In genomic region chr6:92184178-92184577, GRCm38 (mm10) we compare ENCODE assay signal across 8 mouse cellular contexts. TPM values are rescaled to one million over a fixed set of nuclear protein-coding genes. Genes with fewer than 3 reads are reported as not detected.
DNase-seq lines count a peak whose midpoint lies in the region; ATAC-seq and TF ChIP-seq lines count a peak whose summit lies in the region.

No protein-coding gene starts in this region.

- peak; percentile 60 for ATAC-seq in heart, embryonic 12.5 days (ENCODE audit: insufficient number of reproducible peaks, low FRiP score)

- peak overlapping the region; percentile 86 for H3K4me3 ChIP-seq in heart, embryonic 12.5 days
- H3K4me3 ChIP-seq in ES-Bruce4 (ENCODE audit: low read depth, low read length) (peak overlapping the region; percentile 74), myocyte (peak overlapping the region; percentile 52)
- peak overlapping the region; percentile 86 for H3K4me3 ChIP-seq in erythroblast, embryonic 14.5 days (replicated peaks)

- peak overlapping the region; percentile 38 for H3ac ChIP-seq in myocyte (ENCODE audit: control insufficient read depth, insufficient read length)

- intact Hi-C loops in heart, postnatal 25 days (cut with DNase I): loop anchor here (5.0 kb wide), 1 partner anchor 92 kb away; the partner anchor contains the start of gene Nr2c2

- no peak for TF ChIP-seq EP300 in ES-Bruce4 (IDR thresholded peaks at IDR 0.05; ENCODE audit: insufficient read depth, low read depth, low read length)

- H3K27me3 ChIP-seq in heart, embryonic 12.5 days (replicated peaks): no peaks in the 10 kb centered on the region
- H3K27me3 ChIP-seq in ES-Bruce4 (ENCODE audit: control insufficient read depth, insufficient read depth, low read length, poor library complexity, severe bottlenecking) (no peaks in the 10 kb centered on the region), myocyte (ENCODE audit: control insufficient read depth, insufficient read depth, insufficient read length) (no peaks in the 10 kb centered on the region)
- H3K27me3 ChIP-seq in erythroblast, embryonic 14.5 days (ENCODE audit: control insufficient read depth): no peaks in the 10 kb centered on the region

- TF ChIP-seq CTCF in ES-Bruce4 (IDR thresholded peaks at IDR 0.05; ENCODE audit: low read depth, low read length): peak; percentile 1

- no peaks in the 10 kb centered on the region; the same call in 1 of the 2 replicates for H3K9me3 ChIP-seq in heart, embryonic 12.5 days (replicated peaks)
- no peaks in the 10 kb centered on the region for H3K9me3 ChIP-seq in ES-Bruce4 (replicated peaks; ENCODE audit: control insufficient read depth, insufficient read depth, low read length, poor library complexity, severe bottlenecking)
- H3K9me3 ChIP-seq in erythroblast, embryonic 14.5 days (ENCODE audit: control insufficient read depth, low read length): no peaks in the 10 kb centered on the region

- no peak for TF ChIP-seq POLR2A in ES-Bruce4 (IDR thresholded peaks at IDR 0.05; ENCODE audit: insufficient read depth, low read length)
- no peak for TF ChIP-seq POLR2A in myocyte (IDR thresholded peaks at IDR 0.05; ENCODE audit: insufficient read length, low read depth)

- peaks cover 14% of the 10 kb centered on the region for H3K79me2 ChIP-seq in myocyte (ENCODE audit: control insufficient read depth, insufficient read depth)

- H3K9ac ChIP-seq in heart, embryonic 12.5 days: peak overlapping the region; percentile 83; the same call in 1 of the 2 replicates
- peak overlapping the region; percentile 49 for H3K9ac ChIP-seq in ES-Bruce4 (ENCODE audit: low read depth, poor library complexity, severe bottlenecking)

- H3K4me1 ChIP-seq in heart, embryonic 12.5 days (replicated peaks): peaks cover 15% of the 10 kb centered on the region
- no peaks in the 10 kb centered on the region for H3K4me1 ChIP-seq in ES-Bruce4 (ENCODE audit: control insufficient read depth, insufficient read depth, low read length)
- peaks cover 33% of the 10 kb centered on the region for H3K4me1 ChIP-seq in erythroblast, embryonic 14.5 days (ENCODE audit: control insufficient read depth)

- peak overlapping the region; percentile 88 for H3K4me2 ChIP-seq in heart, embryonic 12.5 days
- H3K4me2 ChIP-seq in myocyte (ENCODE audit: low read depth): peak overlapping the region; percentile 95

- DNase-seq in heart, postnatal 25 days (ENCODE audit: low spot score): no peak
- peak; percentile 18 to 21 for DNase-seq in kidney, postnatal 4 days
- DNase-seq in right cerebral cortex, postnatal 14 days: no peak
- no peak for DNase-seq in adrenal gland, adult 18-20 months (ENCODE audit: low spot score in 2 of 2)

- peaks cover 45% of the 10 kb centered on the region for H3K36me3 ChIP-seq in heart, embryonic 12.5 days
- H3K36me3 ChIP-seq in ES-Bruce4 (ENCODE audit: control insufficient read depth, insufficient read depth, low read length, poor library complexity, severe bottlenecking) (no peaks in the 10 kb centered on the region), myocyte (ENCODE audit: control insufficient read depth, insufficient read depth) (peaks cover 8% of the 10 kb centered on the region)
- H3K36me3 ChIP-seq in erythroblast, embryonic 14.5 days (ENCODE audit: control insufficient read depth): peaks cover 43% of the 10 kb centered on the region

- no peak overlapping the region for H3K27ac ChIP-seq in heart, embryonic 12.5 days (ENCODE audit: poor library complexity, severe bottlenecking)
- H3K27ac ChIP-seq in ES-Bruce4 (ENCODE audit: insufficient read depth, low read length): no peak overlapping the region

- WGBS in heart, embryonic 12.5 days: 5% methylated on average over 10 of the region's 10 CpGs

TF ChIP-seq in myocyte, 11 proteins besides CTCF, POLR2A, EP300 and RAD21:
- TF ChIP-seq POLR2AphosphoS2 (IDR thresholded peaks at IDR 0.05; ENCODE audit: insufficient read length, low read depth) (no peak), CEBPB (IDR thresholded peaks at IDR 0.05; ENCODE audit: insufficient read depth, poor library complexity, severe bottlenecking) (no peak), REST (IDR thresholded peaks at IDR 0.05; ENCODE audit: insufficient read depth, insufficient read length) (no peak), SRF (IDR thresholded peaks at IDR 0.05; ENCODE audit: control insufficient read depth, insufficient read length, low read depth) (no peak), MAX (IDR thresholded peaks at IDR 0.05; ENCODE audit: low read depth) (no peak), E2F4 (IDR thresholded peaks at IDR 0.05; ENCODE audit: insufficient read depth) (no peak), TCF12 (IDR thresholded peaks at IDR 0.05; ENCODE audit: insufficient read depth, poor library complexity, severe bottlenecking) (no peak), TCF3 (IDR thresholded peaks at IDR 0.05; ENCODE audit: insufficient read length, low read depth) (no peak), MYOG (IDR thresholded peaks at IDR 0.05; ENCODE audit: control insufficient read depth in 1 of 3, insufficient read depth in 1 of 3, insufficient read length in 2 of 3, low read depth in 2 of 3) (no peak)

RNA-seq across cellular contexts. Expression of gene Mrps25, which starts 0.3 kb away (rescaled TPM):
- 72.0 and 78.1 TPM in 2 replicates for polyA plus RNA-seq in heart, embryonic 12.5 days (2016; fragmentation: Nextera tagmentation; extraction: Ambion mirVana)
- 10 to 100 TPM; 86.3 to 92.9 TPM for total RNA-seq in heart, postnatal 25 days (2021)
- 72.0 and 74.3 TPM in 2 replicates for polyA plus RNA-seq in ES-Bruce4 (2011; ENCODE audit: insufficient read depth, insufficient read length, low read depth, missing spikeins)
- 1.2 and 1.4 TPM in 2 replicates for polyA plus RNA-seq in erythroblast, embryonic 14.5 days (2012)
- 53.1 TPM for polyA plus RNA-seq in myocyte (2012; fragmentation: generic; extraction: Trizol)
- total RNA-seq in adrenal gland, adult 18-20 months (2021): 10 to 100 TPM; 45.8 to 50.6 TPM

RNA-seq across cellular contexts. Expression of gene Rbsn, which starts 30.5 kb away (rescaled TPM):
- 19.8 and 20.2 TPM in 2 replicates for polyA plus RNA-seq in heart, embryonic 12.5 days (2016; fragmentation: Nextera tagmentation; extraction: Ambion mirVana)
- 10 to 100 TPM; 12.4 to 16.4 TPM for total RNA-seq in heart, postnatal 25 days (2021)
- polyA plus RNA-seq in ES-Bruce4 (2011; ENCODE audit: insufficient read depth, insufficient read length, low read depth, missing spikeins) (11.9 and 16.7 TPM in 2 replicates), myocyte (2012; fragmentation: generic; extraction: Trizol) (14.5 TPM)
- 0.12 and 0.14 TPM in 2 replicates for polyA plus RNA-seq in erythroblast, embryonic 14.5 days (2012)
- total RNA-seq in adrenal gland, adult 18-20 months (2021): 10 to 100 TPM; 18.5 to 22.8 TPM

Comparison
In these comparisons a context has a peak if more than half of its experiments do, and no peak if none do; other contexts are left out.
1. DNase-seq: peak in kidney, postnatal 4 days (2 of 2); none in heart, postnatal 25 days (single experiment), right cerebral cortex, postnatal 14 days (single experiment) and adrenal gland, adult 18-20 months (0 of 2).
2. RNA of gene Mrps25, which starts 0.3 kb away (polyA plus RNA-seq): 72.0 to 78.1 TPM in heart, embryonic 12.5 days, 72.0 to 74.3 TPM in ES-Bruce4 and 53.1 TPM in myocyte (single experiment); 1.2 to 1.4 TPM in erythroblast, embryonic 14.5 days; every median in the first group is over 10 times any median in the second.
3. RNA of gene Rbsn, which starts 30.5 kb away (polyA plus RNA-seq): 19.8 to 20.2 TPM in heart, embryonic 12.5 days, 11.9 to 16.7 TPM in ES-Bruce4 and 14.5 TPM in myocyte (single experiment); 0.12 to 0.14 TPM in erythroblast, embryonic 14.5 days; every median in the first group is over 10 times any median in the second.
4. Peak in every context shown above with its lines, with median percentiles within 50 percentile points of each other: H3K4me3 ChIP-seq.